Mouse (Mus musculus) cortical plate, adult 2 months (tissue): ENCODE measurements around the gene Cpt1a.

Source experiments
- CTCF ChIP-seq: fragments of 200-500 bp; IDR thresholded peaks from 2 replicates; pipeline ENCODE4 v1.5.1; 2011; ENCODE audit warnings: mild to moderate bottlenecking, control low read depth, low read length; ENCODE audit not compliant: insufficient read depth; ENCODE audit errors: extremely low read depth
- POLR2A ChIP-seq: fragments of 200-500 bp; IDR thresholded peaks from 2 replicates; pipeline ENCODE4 v1.6.1; 2011; ENCODE audit warnings: mild to moderate bottlenecking, low read length, control low read depth; ENCODE audit not compliant: insufficient read depth; ENCODE audit errors: extremely low read depth

DNA sequence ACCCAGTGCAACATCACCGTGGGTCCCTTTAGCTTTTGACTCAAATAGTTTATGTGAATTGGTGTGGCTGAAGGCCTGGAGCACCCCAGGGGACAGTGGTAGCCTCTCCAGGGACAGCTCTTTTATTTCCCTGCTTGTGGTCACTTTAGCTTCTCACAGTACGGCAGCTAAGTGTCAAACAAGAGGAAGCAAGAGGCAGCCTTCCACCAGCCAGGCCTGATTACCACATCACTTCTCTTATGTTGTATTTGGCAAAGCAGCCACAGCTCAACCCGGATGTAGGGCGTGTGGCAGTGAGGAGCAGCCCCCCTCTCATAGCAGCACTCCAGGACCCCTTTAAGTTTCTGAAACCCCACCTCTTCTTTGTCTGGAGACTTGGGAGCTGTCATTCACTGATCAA lies 100.8 kb downstream of the Cpt1a start:
- TF ChIP-seq CTCF (no peak), POLR2A (no peak)
